Mouse (Mus musculus): Measurements from ENCODE around the gene Slain2.
"Not testable (repeated sequence)": the region's sequence is repeated elsewhere in the genome, so short reads cannot be mapped to it uniquely, and the experiment has no call there.

Gene Slain2

GRCm38 (mm10) chr5:72950252-72950651, 36.1 kb downstream of the Slain2 start:
- DNase-seq (ENCODE audit: low spot score in 2 of 2), result no peak

GRCm38 (mm10) chr5:72953996-72954604, 40.0 kb downstream of the Slain2 start:
- DNase-seq (ENCODE audit: low spot score in 2 of 2), result no peak

DNA sequence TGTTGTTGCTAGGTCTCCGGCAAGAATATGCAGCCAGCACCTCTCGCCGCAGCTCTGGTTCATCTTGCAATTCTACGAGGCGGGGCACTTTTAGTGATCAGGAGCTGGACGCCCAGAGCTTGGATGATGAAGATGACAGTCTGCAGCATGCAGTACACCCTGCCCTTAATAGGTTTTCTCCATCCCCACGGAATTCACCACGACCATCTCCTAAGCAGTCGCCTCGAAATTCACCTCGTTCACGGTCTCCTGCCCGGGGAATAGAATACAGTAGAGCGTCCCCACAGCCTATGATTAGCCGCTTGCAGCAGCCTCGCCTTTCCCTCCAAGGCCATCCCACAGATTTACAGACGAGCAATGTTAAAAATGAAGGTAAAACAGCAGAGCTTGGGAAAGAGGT, 43.2 kb downstream of the Slain2 start:
- no peak for DNase-seq (ENCODE audit: low spot score in 2 of 2)

DNA sequence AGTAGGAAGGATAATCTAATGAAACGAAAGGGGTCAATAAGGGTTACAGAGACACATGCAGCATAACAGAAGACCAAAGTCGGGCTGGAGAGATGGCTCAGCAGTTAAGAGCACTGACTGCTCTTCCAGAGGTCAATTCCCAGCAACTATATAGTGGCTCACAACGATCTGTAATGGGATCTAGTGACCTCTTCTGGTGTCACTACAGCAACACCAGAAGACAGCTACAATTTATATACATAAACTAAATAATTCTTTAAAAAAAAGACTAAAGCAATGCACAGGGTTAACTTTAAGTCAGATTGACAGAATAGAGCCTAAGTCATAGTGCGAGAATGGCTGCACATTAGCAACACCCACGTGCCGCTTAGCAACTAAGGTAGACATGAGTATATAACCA, 46.0 kb downstream of the Slain2 start:
- no peak for DNase-seq (ENCODE audit: low spot score in 2 of 2)

DNA sequence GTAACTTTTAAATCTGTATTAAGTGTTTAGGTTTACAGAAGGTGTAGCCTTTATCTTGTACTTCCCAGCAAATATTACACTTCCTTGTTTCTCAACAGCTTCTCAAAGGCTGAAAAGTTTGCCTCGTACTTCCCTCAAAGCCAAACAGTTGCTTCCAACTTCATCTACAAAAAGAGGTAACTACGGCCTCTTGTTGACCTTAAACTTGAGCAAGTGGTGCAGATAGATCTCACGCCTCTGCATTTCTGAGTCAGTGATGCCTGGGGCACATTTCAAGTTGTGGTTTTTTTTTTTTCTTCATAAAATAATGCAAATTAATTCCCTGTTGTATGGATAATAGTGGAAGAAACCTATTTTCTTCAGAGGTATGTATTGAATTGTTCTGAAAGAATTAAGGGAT, 51.6 kb downstream of the Slain2 start:
- DNase-seq (ENCODE audit: low spot score in 2 of 2), result no peak

DNA sequence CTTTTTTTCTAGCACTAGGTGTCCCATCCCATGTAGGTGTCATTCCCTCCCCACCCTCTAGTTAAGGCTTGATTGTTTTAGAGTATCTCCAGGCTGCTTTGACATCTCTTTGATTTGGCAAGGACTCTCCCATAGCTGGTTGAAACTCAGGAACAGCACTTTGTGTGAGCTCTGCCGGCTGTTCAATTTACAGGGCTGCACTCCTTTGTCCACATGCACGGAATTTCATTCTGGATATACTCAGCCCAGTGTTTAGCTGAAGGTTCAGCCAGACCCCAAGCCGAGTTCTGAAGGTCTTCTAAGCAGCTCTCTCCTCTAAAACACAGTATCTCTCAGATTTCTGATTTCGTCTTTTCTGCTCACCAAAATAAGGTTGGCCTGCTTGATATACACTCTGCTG, 58.3 kb downstream of the Slain2 start:
- DNase-seq (ENCODE audit: low spot score in 2 of 2), result no peak

DNA sequence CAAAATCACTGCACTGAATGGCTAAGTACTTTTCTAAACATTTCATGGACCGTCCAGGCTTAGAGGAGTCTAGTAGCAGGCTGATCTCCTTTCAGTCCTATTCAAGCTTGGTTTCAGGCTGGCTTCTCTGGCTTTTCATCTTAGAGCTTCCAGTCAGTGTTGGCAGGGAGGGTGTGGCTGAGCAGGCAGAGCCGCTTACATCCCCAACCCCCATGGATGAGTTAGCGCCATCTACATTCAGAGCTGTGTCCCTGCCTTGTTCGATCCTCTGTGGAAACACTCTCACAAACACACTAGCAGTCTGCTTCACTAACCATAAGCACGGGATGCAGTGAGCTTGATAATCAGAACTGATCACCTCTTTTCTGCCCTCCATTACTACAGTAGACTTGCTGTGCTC, 58.8 kb downstream of the Slain2 start:
- DNase-seq (ENCODE audit: low spot score in 2 of 2), result no peak

DNA sequence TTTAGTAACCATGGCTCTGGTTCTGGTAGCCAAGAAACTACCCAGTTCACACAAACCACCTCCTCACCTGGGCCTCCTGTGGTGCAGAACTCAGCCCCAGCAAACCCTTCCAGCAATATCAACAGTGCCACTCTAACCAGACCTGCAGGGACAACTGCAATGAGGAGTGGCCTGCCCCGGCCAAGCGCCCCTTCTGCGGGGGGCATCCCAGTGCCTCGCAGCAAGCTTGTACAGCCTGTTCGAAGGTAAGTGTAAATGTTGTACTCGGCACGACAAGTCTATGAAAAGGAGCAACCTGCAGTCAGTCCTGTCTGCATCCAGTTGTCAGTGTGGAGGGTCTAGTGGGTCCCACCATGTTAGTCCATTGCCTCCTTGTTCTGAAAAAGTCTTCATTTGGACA, 60.5 kb downstream of the Slain2 start, which contains the start of gene Gm10135:
TSS of gene Gm10135 (minus strand) at position 101 of the 400 bp plus-strand sequence.
- no peak for DNase-seq (ENCODE audit: low spot score in 2 of 2)

DNA sequence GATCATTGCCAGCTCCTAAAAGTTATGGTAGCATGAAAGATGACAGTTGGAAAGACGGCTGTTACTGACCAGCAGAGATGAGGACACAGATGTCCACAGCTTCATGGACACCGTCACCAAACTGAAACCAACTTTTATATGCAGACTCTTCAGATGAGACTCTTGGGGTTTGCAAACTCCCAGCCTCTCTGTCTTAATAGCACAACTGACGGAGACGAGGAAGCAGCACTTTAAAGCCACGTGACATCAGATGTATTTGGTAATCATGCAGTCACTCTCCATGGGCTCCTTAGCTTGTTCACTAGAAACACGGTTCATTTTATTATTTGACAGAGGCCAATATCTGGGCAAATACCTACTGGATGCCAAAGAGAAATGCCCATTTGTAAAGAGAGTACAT, 61.9 kb downstream of the Slain2 start:
- no peak for DNase-seq (ENCODE audit: low spot score in 2 of 2)

GRCm38 (mm10) chr5:72976539-72976938, 62.4 kb downstream of the Slain2 start:
- no peak for DNase-seq (ENCODE audit: low spot score in 2 of 2)

GRCm38 (mm10) chr5:72984091-72984490, 70.0 kb downstream of the Slain2 start:
- DNase-seq (ENCODE audit: low spot score in 2 of 2), result peak in 1 of 2 experiments; percentile 40

- no peak for DNase-seq (ENCODE audit: low spot score in 2 of 2)
Observed at GRCm38 (mm10) chr5:72987786-72988185, 73.7 kb downstream of the Slain2 start.

GRCm38 (mm10) chr5:72989756-72990155, 75.7 kb downstream of the Slain2 start:
- no peak for DNase-seq (ENCODE audit: low spot score in 2 of 2)

DNA sequence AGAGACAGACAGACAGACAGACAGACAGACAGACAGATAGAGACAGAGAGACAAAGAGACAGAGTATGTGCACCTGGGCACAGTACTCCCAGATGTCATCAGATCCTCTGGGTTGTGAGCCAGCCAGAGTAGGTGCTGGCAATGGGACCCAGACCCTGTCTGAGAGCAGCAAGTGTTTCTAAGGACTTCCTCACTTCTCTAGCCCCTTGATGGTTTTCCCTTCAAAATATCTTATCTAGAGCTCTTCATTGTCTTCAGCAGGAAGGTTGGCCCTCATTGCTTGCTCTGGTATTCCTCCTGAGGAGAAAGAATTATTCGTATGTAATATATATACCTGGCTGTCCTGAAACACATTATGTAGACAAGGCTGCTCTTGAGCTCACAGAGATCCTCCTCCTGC, 78.4 kb downstream of the Slain2 start:
- no peak for DNase-seq (ENCODE audit: low spot score in 2 of 2)

GRCm38 (mm10) chr5:72994424-72994823, 80.3 kb downstream of the Slain2 start:
- DNase-seq (ENCODE audit: low spot score in 2 of 2), result no peak

DNA sequence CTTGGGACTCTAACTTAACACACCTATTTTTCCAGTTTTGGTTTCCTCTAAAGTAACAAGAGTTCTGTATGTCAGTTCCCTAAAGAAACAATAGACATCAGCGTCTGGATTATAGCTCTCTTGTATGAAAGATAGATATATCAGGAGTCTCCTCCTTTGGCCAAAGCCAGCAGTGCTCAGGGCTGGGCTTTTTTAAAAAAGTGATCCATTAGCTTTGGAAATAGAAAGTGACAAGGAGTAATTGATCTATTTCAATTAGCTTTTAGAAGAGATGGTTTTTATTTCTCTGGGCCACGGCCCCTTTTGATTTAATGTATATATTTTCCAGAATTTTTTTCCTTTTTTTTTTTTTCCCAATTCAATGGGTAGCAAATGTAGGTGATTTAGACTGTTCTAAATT, 80.8 kb downstream of the Slain2 start:
- no peak for DNase-seq (ENCODE audit: low spot score in 2 of 2)

- no peak for DNase-seq (ENCODE audit: low spot score in 2 of 2)
Observed at GRCm38 (mm10) chr5:72995379-72995778, 81.3 kb downstream of the Slain2 start.

DNA sequence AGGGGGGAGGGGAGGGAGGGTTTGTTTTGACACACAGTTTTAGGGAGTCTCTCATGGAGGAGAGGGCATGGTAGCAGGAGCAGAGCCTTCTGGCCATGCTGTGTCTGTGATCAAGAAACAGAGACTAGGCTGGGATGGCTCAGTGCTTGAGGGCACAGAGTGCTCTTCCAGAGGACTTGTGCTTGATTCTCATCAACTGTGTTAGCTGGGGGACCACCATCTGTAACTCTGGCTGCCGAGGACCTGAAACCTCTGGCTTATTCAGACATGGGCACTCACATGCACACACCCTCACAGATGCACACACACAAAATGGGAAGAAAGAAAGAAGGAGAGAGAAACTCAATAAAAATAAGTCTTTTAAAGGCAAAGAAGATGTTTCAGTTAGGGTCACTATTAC, 84.4 kb downstream of the Slain2 start:
- not testable (repeated sequence) for DNase-seq (ENCODE audit: low spot score in 2 of 2)

DNA sequence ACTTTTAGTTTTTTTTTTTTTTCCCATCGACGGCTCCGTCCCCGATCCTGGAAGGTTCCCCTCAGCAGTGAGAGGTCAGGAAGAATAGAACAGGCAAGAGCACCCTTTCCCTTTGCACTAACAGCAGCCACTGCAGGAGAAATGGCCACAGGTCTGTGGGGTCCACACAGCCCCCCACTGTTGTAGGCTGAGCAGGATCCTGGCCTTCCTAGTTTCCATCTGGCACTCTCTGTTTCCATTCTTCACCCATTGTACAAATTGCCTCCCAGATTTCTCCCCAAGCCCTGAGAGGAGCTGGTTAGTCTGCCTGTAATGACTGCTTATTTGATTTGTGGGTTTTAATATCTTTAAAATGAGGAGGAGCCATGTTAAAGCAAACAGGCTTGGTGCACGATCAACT, 89.9 kb downstream of the Slain2 start:
- DNase-seq (ENCODE audit: low spot score in 2 of 2), result no peak

DNA sequence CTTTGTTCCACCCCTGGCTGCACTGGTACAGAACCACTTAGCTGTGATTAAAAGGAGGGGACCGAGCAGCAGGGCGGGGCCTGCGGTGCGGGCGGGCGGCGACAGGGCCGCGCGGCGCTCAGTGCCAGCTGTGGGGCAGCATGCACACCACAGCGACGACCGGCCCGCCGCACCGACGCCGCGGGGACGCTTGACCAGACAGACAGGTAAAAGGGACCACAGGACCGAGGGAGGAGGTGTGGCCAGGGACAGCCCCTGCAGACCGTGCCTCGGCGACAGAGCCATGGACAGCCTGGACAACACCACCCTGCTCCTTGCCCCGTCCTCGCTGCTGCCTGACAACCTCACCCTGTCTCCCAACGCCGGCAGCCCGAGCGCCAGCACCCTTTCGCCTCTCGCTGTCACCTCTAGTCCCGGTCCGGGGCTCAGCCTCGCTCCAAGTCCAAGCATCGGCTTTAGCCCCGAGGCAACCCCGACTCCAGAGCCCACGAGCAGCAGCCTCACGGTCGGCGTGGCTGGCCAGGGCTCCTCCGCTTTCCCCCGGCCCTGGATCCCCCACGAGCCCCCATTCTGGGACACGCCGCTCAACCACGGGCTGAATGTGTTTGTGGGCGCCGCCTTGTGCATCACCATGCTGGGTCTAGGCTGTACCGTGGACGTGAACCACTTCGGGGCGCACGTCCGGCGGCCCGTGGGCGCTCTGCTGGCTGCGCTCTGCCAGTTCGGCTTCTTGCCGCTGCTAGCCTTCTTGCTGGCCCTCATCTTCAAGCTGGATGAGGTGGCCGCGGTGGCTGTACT, 92.9 kb downstream of the Slain2 start, which contains the start of gene Slc10a4:
TSS of gene Slc10a4 (plus strand) at position 100 of the 798 bp plus-strand sequence.
- DNase-seq (ENCODE audit: low spot score in 2 of 2), result no peak

GRCm38 (mm10) chr5:73007582-73007959, 93.5 kb downstream of the Slain2 start:
- no peak for DNase-seq (ENCODE audit: low spot score in 2 of 2)

DNA sequence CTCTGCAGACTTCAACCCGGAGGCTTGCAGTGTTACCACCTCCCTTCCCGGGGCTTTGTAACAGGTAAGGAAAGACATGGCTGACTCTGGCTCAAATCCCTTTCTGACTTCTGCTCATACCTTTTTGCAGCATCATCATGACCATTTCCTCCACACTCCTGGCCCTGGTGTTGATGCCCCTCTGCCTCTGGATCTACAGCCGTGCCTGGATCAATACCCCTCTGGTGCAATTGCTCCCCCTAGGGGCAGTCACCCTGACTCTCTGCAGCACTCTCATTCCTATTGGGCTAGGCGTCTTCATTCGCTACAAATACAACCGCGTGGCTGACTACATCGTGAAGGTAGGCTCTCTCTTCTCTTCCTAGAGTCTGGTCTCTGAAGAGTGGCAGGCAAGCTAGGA, 94.1 kb downstream of the Slain2 start:
- not testable (repeated sequence) for DNase-seq (ENCODE audit: low spot score in 2 of 2)

- not testable (repeated sequence) for DNase-seq (ENCODE audit: low spot score in 2 of 2)
Observed at GRCm38 (mm10) chr5:73011806-73012205, 97.7 kb downstream of the Slain2 start.
